In the genomic region with DNA sequence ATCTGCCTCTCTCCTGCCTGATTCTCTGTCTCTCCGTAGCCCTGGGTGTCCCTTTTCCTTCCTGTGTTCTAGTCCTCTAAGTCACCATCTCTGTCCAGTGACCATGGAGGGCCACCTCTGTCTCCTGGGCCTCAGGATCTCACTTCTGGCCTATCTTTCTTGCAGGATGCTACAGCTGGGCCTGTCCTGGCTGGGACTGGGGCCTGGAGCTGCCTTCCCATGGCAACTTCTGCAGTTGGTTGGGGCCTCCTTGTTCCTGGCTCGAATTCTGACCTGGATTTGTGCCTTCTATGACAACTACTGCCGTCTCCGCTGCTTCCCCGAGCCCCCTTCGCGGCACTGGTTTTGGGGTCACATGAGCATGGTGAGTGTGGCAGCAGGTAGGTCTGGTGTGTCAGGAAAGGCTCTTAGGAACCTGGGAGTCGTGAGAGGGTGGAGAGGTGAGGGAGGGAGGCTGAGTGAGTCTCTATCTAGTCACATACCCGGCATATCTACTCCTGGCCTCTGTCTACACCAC, we compare ENCODE assay signal across 8 mouse cellular contexts. TPM values are rescaled to one million over a fixed set of nuclear protein-coding genes. Genes with fewer than 3 reads are reported as not detected.
A peak's percentile ranks its signal among the peaks of the same experiment; 100 is the strongest.
DNase-seq lines count a peak whose midpoint lies in the region; ATAC-seq and TF ChIP-seq lines count a peak whose summit lies in the region.

No protein-coding gene starts in this region.

- TF ChIP-seq CTCF in cerebellum, adult 2 months (IDR thresholded peaks at IDR 0.05; ENCODE audit: borderline replicate concordance, insufficient read depth, low read depth, low read length) = no peak
- TF ChIP-seq CTCF in forebrain, postnatal 0 days (IDR thresholded peaks at IDR 0.05; ENCODE audit: low read depth) = no peak

- H3K36me3 ChIP-seq in forebrain, postnatal 0 days (ENCODE audit: insufficient read depth) = no peaks in the 10 kb centered on the region
- H3K36me3 ChIP-seq in limb, embryonic 10.5 days = peaks cover 11% of the 10 kb centered on the region; the same call in 1 of the 2 replicates
- peaks cover 5% of the 10 kb centered on the region; the same call in 1 of the 2 replicates for H3K36me3 ChIP-seq in neural tube, embryonic 13.5 days

- DNase-seq in cerebellum, adult 2 months = peak in 1 of 2 experiments; percentile 13
- no peak for DNase-seq in cerebellum, postnatal 36 days
- DNase-seq in 3134 (ENCODE audit: extremely low read depth, insufficient read length, low spot score) = peak; percentile 46
- no peak for DNase-seq in forebrain, postnatal 0 days
- DNase-seq in limb, embryonic 10.5 days (ENCODE audit: low spot score) = no peak
- no peak for DNase-seq in gastrocnemius, postnatal 25 days
- no peak for DNase-seq in gastrocnemius, adult 8-10 months (ENCODE audit: low spot score in 2 of 2)

- H3K27me3 ChIP-seq in cerebellum, adult 2 months (ENCODE audit: control insufficient read depth, insufficient read depth, low read length) = no peaks in the 10 kb centered on the region
- no peaks in the 10 kb centered on the region for H3K27me3 ChIP-seq in forebrain, postnatal 0 days (ENCODE audit: insufficient read depth, low read length)
- H3K27me3 ChIP-seq in limb, embryonic 10.5 days (ENCODE audit: low read depth, poor library complexity, severe bottlenecking) = no peaks in the 10 kb centered on the region
- H3K27me3 ChIP-seq in neural tube, embryonic 13.5 days = no peaks in the 10 kb centered on the region

- H3K9me3 ChIP-seq in forebrain, postnatal 0 days (ENCODE audit: low read length) = no peaks in the 10 kb centered on the region
- H3K9me3 ChIP-seq in limb, embryonic 10.5 days (replicated peaks) = no peaks in the 10 kb centered on the region
- H3K9me3 ChIP-seq in neural tube, embryonic 13.5 days = no peaks in the 10 kb centered on the region

- H3K4me2 ChIP-seq in forebrain, postnatal 0 days (ENCODE audit: low read depth) = peak overlapping the region; percentile 74
- H3K4me2 ChIP-seq in neural tube, embryonic 13.5 days = peak overlapping the region; percentile 85

- ATAC-seq in forebrain, postnatal 0 days = peak; percentile 18; the same call in 1 of the 2 replicates
- ATAC-seq in neural tube, embryonic 13.5 days (ENCODE audit: low read depth) = peak; percentile 68

- WGBS in cerebellum, adult 2 months = 54% methylated on average over 9 of the region's 9 CpGs
- WGBS in forebrain, postnatal 0 days = 40% methylated on average over 9 of the region's 9 CpGs
- 40% methylated on average over 9 of the region's 9 CpGs for WGBS in limb, embryonic 10.5 days
- WGBS in neural tube, embryonic 13.5 days = 46% methylated on average over 9 of the region's 9 CpGs

- H3K27ac ChIP-seq in cerebellum, adult 2 months (ENCODE audit: insufficient read depth, low read length) = 0 out of 2 replicates have a peak overlapping the region, but pooled peaks have one; percentile 9
- peak overlapping the region; percentile 57 for H3K27ac ChIP-seq in forebrain, postnatal 0 days (ENCODE audit: low read depth, low read length)
- peak overlapping the region; percentile 89 for H3K27ac ChIP-seq in limb, embryonic 10.5 days
- H3K27ac ChIP-seq in neural tube, embryonic 13.5 days (replicated peaks) = peak overlapping the region; percentile 84

- no peaks in the 10 kb centered on the region; the same call in 1 of the 2 replicates for H3K4me1 ChIP-seq in cerebellum, adult 2 months (ENCODE audit: control insufficient read depth, insufficient read depth, low read length)
- H3K4me1 ChIP-seq in forebrain, postnatal 0 days (ENCODE audit: insufficient read depth) = peaks cover 5% of the 10 kb centered on the region; the same call in 1 of the 2 replicates
- peaks cover 18% of the 10 kb centered on the region for H3K4me1 ChIP-seq in limb, embryonic 10.5 days
- H3K4me1 ChIP-seq in neural tube, embryonic 13.5 days (replicated peaks) = peaks cover 21% of the 10 kb centered on the region

- no peak for TF ChIP-seq POLR2A in cerebellum, adult 2 months (IDR thresholded peaks at IDR 0.05; ENCODE audit: borderline replicate concordance, insufficient read depth, low read length)

- H3K9ac ChIP-seq in forebrain, postnatal 0 days = peak overlapping the region; percentile 56
- peak overlapping the region; percentile 75 for H3K9ac ChIP-seq in neural tube, embryonic 13.5 days

- peak overlapping the region; percentile 39 for H3K4me3 ChIP-seq in cerebellum, adult 2 months (replicated peaks; ENCODE audit: insufficient read depth, low read depth, low read length)
- H3K4me3 ChIP-seq in forebrain, postnatal 0 days (ENCODE audit: low read depth, low read length) = peak overlapping the region; percentile 44
- H3K4me3 ChIP-seq in limb, embryonic 10.5 days = peak overlapping the region; percentile 55
- peak overlapping the region; percentile 49 for H3K4me3 ChIP-seq in neural tube, embryonic 13.5 days

RNA-seq across cellular contexts. Expression of a gene that starts 0.9 kb away (rescaled TPM):
- 6.8 and 7.8 TPM in 2 replicates for polyA plus RNA-seq in cerebellum, adult 2 months (2012; rRNA removed)
- total RNA-seq in forebrain, postnatal 0 days (2014; rRNA removed) = 7.9 and 9.1 TPM in 2 replicates
- polyA plus RNA-seq in forebrain, postnatal 0 days (2015; fragmentation: Nextera tagmentation; extraction: Ambion mirVana) = 4.0 and 8.6 TPM in 2 replicates
- polyA plus RNA-seq in limb, embryonic 10.5 days (2016; fragmentation: Nextera tagmentation; extraction: Ambion mirVana) = 5.6 and 9.2 TPM in 2 replicates
- polyA plus RNA-seq in neural tube, embryonic 13.5 days (2015; fragmentation: Nextera tagmentation; extraction: Ambion mirVana) = 11.5 and 12.1 TPM in 2 replicates
- 1 to 10 TPM; 1.5 to 2.0 TPM for total RNA-seq in gastrocnemius, postnatal 25 days (2021)
- 1 to 10 TPM; 1.6 to 2.6 (median 1.7) TPM for total RNA-seq in gastrocnemius, adult 8-10 months (2022)

RNA-seq across cellular contexts. Expression of a gene that starts 29.6 kb away (rescaled TPM):
- 21.8 and 24.6 TPM in 2 replicates for polyA plus RNA-seq in cerebellum, adult 2 months (2012; rRNA removed)
- total RNA-seq in forebrain, postnatal 0 days (2014; rRNA removed) = 9.8 and 17.5 TPM in 2 replicates
- polyA plus RNA-seq in forebrain, postnatal 0 days (2015; fragmentation: Nextera tagmentation; extraction: Ambion mirVana) = 11.4 and 11.6 TPM in 2 replicates
- 13.4 and 19.2 TPM in 2 replicates for polyA plus RNA-seq in limb, embryonic 10.5 days (2016; fragmentation: Nextera tagmentation; extraction: Ambion mirVana)
- polyA plus RNA-seq in neural tube, embryonic 13.5 days (2015; fragmentation: Nextera tagmentation; extraction: Ambion mirVana) = 25.2 and 28.4 TPM in 2 replicates
- total RNA-seq in gastrocnemius, postnatal 25 days (2021) = 1 to 10 TPM in 1 of 2 experiments, under 1 TPM in 1; 0.72 to 2.2 TPM
- total RNA-seq in gastrocnemius, adult 8-10 months (2022) = 1 to 10 TPM in 2 of 4 experiments, under 1 TPM in 2; 0.48 to 1.9 (median 1.2) TPM

RNA-seq across cellular contexts. Expression of a gene that starts 54.3 kb away (rescaled TPM):
- polyA plus RNA-seq in cerebellum, adult 2 months (2012; rRNA removed) = 0.18 TPM in 1 of 2 replicates, not detected in the other
- 0.54 and 2.0 TPM in 2 replicates for total RNA-seq in forebrain, postnatal 0 days (2014; rRNA removed)
- 0.47 and 0.70 TPM in 2 replicates for polyA plus RNA-seq in forebrain, postnatal 0 days (2015; fragmentation: Nextera tagmentation; extraction: Ambion mirVana)
- not detected in 2 replicates for polyA plus RNA-seq in limb, embryonic 10.5 days (2016; fragmentation: Nextera tagmentation; extraction: Ambion mirVana)
- polyA plus RNA-seq in neural tube, embryonic 13.5 days (2015; fragmentation: Nextera tagmentation; extraction: Ambion mirVana) = 0.45 and 0.55 TPM in 2 replicates
- 10 to 100 TPM in 1 of 2 experiments, under 1 TPM in 1; 0.26 to 22.0 TPM for total RNA-seq in gastrocnemius, postnatal 25 days (2021)
- total RNA-seq in gastrocnemius, adult 8-10 months (2022) = 1 to 10 TPM; 1.2 to 6.3 (median 2.5) TPM

Comparison
In these comparisons a context has a peak if more than half of its experiments do, and no peak if none do; other contexts are left out.
1. H3K27ac ChIP-seq: peak in every context shown above with its lines; median percentile 89 in limb, embryonic 10.5 days; 84 in neural tube, embryonic 13.5 days; 57 in forebrain, postnatal 0 days; 9 in cerebellum, adult 2 months.